Mouse (Mus musculus) bone marrow macrophage, adult 2 months (primary cell): ENCODE data around the gene Sorcs3.

Experiments
- CTCF ChIP-seq: IDR thresholded peaks from 2 replicates; pipeline ENCODE4 v1.5.1; 2012; ENCODE audit warnings: low read depth, mild to moderate bottlenecking, low read length, moderate library complexity
- POLR2A ChIP-seq: IDR thresholded peaks from 2 replicates; pipeline ENCODE4 v1.6.1; 2012; ENCODE audit warnings: mild to moderate bottlenecking, low read depth, low read length, borderline replicate concordance

DNA sequence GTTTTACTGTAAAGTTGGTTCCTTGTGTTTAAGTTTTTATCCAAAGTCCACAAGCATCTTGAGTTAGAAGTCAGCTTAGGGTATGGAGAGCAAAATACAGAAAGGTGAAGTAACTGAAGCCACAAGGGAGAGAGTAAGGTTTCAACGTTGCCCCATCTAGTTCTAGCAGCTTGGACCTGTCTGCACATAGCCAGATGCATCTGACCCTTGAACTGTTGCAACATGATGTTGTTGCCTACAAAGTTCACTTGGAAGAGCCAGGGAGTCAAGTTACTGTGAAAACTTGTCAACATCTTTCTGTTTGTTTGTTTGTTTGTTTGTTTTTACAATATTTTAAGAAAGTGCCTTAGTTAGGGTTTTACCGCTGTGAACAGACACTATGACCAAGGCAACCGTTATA lies 40.5 kb upstream of the Sorcs3 start:
- no peak for TF ChIP-seq CTCF
- TF ChIP-seq POLR2A, result no peak
